Mouse (Mus musculus): Measurements from ENCODE around the gene Acbd4.

DNA sequence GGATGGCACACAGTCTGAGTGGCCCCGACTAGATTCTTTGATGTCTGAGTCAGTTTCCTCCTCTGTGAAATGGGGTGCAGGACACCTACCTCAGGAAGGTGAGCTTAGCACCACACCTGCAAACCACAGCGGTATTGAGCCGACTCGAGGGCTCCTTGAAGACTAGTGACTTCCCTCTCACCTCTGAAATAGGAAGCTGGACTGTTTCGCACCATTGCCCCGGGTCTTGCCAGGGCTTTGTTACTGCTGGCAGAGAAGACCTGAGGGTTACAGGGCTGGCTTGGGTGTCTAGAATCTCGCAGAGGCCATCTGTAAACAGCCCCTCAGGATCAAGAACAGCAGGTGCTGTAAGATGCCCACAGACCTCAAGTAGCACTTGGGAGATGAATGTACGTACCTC is 1.1 kb upstream of the Acbd4 start:
- no peak for TF ChIP-seq EP300 (optimal IDR thresholded peaks at IDR 0.05)
- no peak for TF ChIP-seq CTCF (IDR thresholded peaks at IDR 0.05; ENCODE audit: low read depth)

Data from stomach, postnatal 0 days (tissue).